Mouse (Mus musculus) erythroblast, embryonic 14.5 days (primary cell): Measurements from ENCODE around the gene Adamts10.

Experiments used
- GATA1 ChIP-seq: IDR thresholded peaks from 2 replicates; pipeline ENCODE4 v1.6.1; 2012; ENCODE audit warnings: low read length, inconsistent platforms, mixed read lengths
- TAL1 ChIP-seq: IDR thresholded peaks from 3 replicates; pipeline ENCODE4 v1.6.1; 2012; ENCODE audit warnings: low read length, inconsistent platforms, mixed read lengths

GRCm38 (mm10) chr17:33539878-33540277, 15.9 kb downstream of the Adamts10 start:
- no peak for TF ChIP-seq GATA1
- TF ChIP-seq TAL1 = no peak
